Mouse (Mus musculus) ovary, adult 2 months (tissue): Measurements from ENCODE around the gene Adra2a. TPM values are rescaled to one million over a fixed set of nuclear protein-coding genes. Genes with fewer than 3 reads are reported as not detected.

Experiments used
- polyA plus RNA-seq: library from polyadenylated mRNA; depleted of rRNA; stranded (reverse); fragments of >200 nt; gene quantifications from 2 replicates; pipeline ENCODE4 v1.2.3, GENCODE M21; 2012; rRNA removed

The Adra2a gene
- 7.8 and 8.7 TPM in 2 replicates for polyA plus RNA-seq

DNA sequence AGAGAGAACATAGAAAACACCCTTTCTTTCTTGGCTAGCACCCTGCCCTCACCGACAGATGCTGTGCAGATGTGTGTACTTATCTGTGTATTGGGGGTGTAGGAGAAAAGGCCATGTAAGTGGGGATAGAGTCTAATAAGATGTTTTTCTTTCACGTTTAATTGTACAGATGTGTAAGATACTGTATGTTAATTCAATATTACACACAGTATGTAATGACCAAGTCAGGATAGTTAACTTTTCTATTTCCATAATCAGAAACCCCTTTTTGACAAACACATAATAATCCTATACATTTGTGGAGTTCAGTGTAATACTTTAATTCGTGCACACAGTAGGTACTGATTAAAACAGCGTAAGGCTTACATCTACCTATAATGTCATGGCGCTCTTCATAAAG lies at the start of gene Adra2a:
TSS of gene Adra2a (plus strand) at position 301 of the 400 bp plus-strand sequence.

Other genes with a start within 250 kb of the Adra2a start
- gene Pdcd4, start 151.9 kb upstream of the Adra2a start, polyA plus RNA-seq: 6.0 and 6.6 TPM in 2 replicates
- gene Shoc2, start 99.8 kb upstream of the Adra2a start, polyA plus RNA-seq: 11.1 and 12.8 TPM in 2 replicates
- gene Bbip1, start 99.5 kb upstream of the Adra2a start, polyA plus RNA-seq: 3.3 and 3.8 TPM in 2 replicates